Mouse (Mus musculus) heart, adult 10 weeks (tissue): Measurements from ENCODE around the gene Dnajc21. TPM values are rescaled to one million over a fixed set of nuclear protein-coding genes. Genes with fewer than 3 reads are reported as not detected.

Experiments
- polyA plus RNA-seq: library from polyadenylated mRNA; stranded (reverse); fragments of 350-450 nt; fragmentation: Illumina TruSeq; extraction: RNeasy Lipid Tissue Mini Kit (QIAGEN cat#74804); gene quantifications from one replicate; pipeline ENCODE4 v1.2.3, GENCODE M21; 2014; ENCODE audit warnings: low read depth, low replicate concordance

The Dnajc21 gene
- 40.3 TPM for polyA plus RNA-seq

GRCm38 (mm10) chr15:10470151-10470831 lies at the start of gene Dnajc21:
TSS of gene Dnajc21 (minus strand) at chr15:10470516.

GRCm38 (mm10) chr15:10485484-10486364 lies 15.4 kb upstream of the Dnajc21 start, which contains the start of the genes Brix1 and Rad1:
TSS of gene Brix1 (minus strand) at chr15:10485947.
TSS of gene Rad1 (plus strand) at chr15:10486018.

Other genes with a start within 250 kb of the Dnajc21 start
- gene Gm21973, start 145.1 kb downstream of the Dnajc21 start, polyA plus RNA-seq: not detected
- gene Agxt2, start 112.0 kb downstream of the Dnajc21 start, polyA plus RNA-seq: not detected
- gene Brix1, start 15.4 kb upstream of the Dnajc21 start, polyA plus RNA-seq: 19.3 TPM
- 11.1 TPM for gene Rad1, start 15.5 kb upstream of the Dnajc21 start, polyA plus RNA-seq
- gene Ttc23l, start 88.2 kb upstream of the Dnajc21 start, polyA plus RNA-seq: not detected
- gene Rai14, start 244.1 kb upstream of the Dnajc21 start, polyA plus RNA-seq: 3.7 TPM